Mouse (Mus musculus) adrenal gland, adult 8-10 months (tissue): ENCODE measurements around the gene Rab3a. TPM values are rescaled to one million over a fixed set of nuclear protein-coding genes. Genes with fewer than 3 reads are reported as not detected.

ENCODE experiments used
- DNase-seq: peaks from one replicate; pipeline ENCODE4 v3.0.0; 2022
- microRNA-seq, 2 experiments: library from miRNA; unstranded; fragments of <30 nt; microRNA quantifications; one replicate each; pipeline ENCODE4 v1.2.0; 2022
- total RNA-seq, 4 experiments: library from RNA; stranded (reverse); gene quantifications; 2 replicates each; pipeline ENCODE4 v1.2.4; 2022

Rab3a gene
- total RNA-seq, 4 experiments from 2014 or later: 59.6 to 90.1 (median 74.4) TPM

- no peak for DNase-seq
Measured at GRCm38 (mm10) chr8:70801830-70802229, 47.4 kb downstream of the Rab3a start.

DNA sequence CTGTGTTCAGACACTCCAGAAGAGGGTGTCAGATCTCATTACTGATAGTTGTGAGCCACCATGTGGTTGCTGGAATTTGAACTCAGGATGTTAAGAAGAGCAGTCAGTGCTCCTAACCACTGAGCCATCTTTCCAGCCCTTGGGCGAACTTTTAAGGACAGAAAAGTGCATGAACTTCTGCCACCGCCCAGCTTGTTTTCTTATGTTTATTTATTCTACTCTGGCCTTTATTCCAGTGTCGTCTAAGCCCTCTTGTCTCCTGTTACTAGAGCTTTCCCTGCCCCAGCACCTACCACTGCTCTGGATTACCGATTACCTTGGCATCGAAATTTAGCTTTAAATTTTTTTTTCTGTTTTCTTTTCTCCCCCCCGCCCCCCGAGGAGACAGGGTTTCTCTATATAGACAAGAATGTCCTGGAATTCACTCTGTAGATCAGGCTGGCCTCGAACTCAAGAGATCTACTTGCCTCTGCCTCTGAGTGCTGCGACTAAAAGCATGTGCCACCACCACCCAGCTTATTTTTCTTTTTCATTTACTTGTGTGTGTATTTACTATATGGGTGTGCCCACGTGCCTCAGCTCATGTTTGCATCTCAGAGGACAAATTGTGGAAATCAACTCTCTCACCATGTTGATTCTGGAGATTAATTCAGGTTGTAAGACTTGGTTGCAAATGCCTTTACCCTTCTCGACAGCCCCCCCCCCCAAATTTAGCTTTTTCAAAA, 48.5 kb downstream of the Rab3a start:
- DNase-seq: no peak

- DNase-seq: no peak
Measured at GRCm38 (mm10) chr8:70803761-70804480, 49.4 kb downstream of the Rab3a start.

DNA sequence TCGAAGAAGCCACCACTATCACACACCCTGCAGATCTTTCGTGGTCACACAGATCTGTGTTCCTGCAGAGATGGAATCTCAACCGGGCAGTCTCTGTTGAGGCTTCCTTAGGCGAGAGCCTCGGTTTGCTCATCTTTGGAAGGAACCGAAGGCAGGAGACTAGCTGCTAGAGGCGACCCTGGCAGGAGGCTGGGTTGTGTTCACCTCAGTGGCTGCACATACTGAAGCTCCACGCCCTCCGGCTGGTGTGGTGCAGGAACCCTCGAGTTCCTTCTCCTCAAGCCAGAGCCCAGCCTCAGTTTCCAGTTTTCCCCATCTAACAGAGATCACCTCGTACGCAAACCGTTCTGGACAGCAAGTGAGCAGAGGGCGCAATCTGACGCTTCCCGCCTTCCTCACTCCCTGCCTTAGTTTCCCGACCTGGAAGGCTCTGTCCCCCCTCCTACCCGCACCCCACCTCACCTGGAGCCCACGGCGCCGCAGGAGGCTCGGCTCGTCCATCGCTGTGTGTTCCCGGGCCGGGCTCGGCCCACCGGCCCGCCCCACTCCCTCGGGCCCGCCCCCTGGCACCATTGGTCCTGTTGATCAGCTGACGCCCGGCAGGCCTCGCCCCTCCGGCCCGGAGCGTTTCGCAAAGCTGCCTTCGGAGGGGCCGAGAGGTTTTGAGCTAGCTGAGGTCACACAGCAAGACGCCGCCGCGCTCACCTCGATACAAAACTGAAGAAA, 50.2 kb downstream of the Rab3a start, which contains the start of gene Mast3:
Gene Mast3, minus strand, starts transcription at position 574 of the 726 bp plus-strand sequence.
- peak; percentile 79 for DNase-seq

DNA sequence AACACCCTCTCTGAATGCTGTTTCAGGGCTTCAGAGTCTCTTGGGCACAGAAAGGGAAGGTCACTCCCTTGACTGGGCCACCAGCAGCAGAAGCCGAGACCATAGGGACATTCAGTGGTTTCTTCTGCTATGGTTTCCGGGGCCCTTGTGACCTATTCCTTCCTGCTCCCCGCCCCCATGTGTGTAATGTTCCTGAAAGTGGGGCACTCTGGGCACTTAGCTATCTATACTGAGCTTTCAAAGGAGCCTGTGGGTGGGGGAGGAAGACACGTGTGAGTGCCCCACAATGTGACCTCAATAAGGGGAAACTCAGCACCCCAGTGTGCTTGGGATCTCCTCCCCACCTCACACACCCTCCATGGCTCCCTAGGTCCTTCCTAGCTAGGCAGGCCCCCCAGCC, 52.1 kb downstream of the Rab3a start:
- DNase-seq: no peak

- no peak for DNase-seq
Measured at GRCm38 (mm10) chr8:70807304-70807703, 52.8 kb downstream of the Rab3a start.

DNA sequence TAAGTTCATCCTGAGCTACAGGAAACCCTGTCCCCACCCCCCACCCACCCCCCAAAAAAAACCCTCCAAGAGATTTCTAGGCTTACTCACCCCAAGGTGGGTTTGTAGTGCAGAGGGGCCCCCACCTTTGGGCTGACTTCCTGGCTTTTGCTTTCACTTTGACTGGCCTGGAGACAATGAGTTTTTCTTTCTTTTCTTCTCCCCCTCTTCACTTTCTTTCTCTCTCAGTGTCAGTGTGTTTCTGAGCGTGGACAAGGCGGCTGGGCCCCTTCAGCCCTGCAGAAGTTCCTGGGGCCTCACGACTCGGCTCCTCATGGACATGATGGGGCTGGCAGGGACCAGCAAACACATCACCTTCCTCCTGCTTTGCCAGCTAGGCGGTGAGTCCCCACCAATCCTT, 53.8 kb downstream of the Rab3a start, which contains the start of gene Il12rb1:
Gene Il12rb1, plus strand, starts transcription at position 211 of the 400 bp plus-strand sequence.
- DNase-seq: no peak

Small RNA genes lying within 50 kb of the gene (microRNA-seq; reads per million reads assigned to microRNA genes)
- gene Mir7240: 0.35 to 1.2 reads per million in 2 experiments

Other genes starting within 250 kb of the Rab3a start
- gene Rex1bd, start 247.9 kb upstream of the Rab3a start, total RNA-seq: 100 to 1,000 TPM; 126 to 165 (median 148) TPM
- 1,000 to 10,000 TPM; 1,217 to 1,378 (median 1,304) TPM for gene Uba52, start 243.9 kb upstream of the Rab3a start, total RNA-seq
- gene Fkbp8, start 227.0 kb upstream of the Rab3a start, total RNA-seq: 100 to 1,000 TPM; 352 to 405 (median 379) TPM
- 10 to 100 TPM; 77.1 to 86.6 (median 80.3) TPM for gene Kxd1, start 226.7 kb upstream of the Rab3a start, total RNA-seq
- gene Ell, start 215.2 kb upstream of the Rab3a start, total RNA-seq: 10 to 100 TPM; 25.2 to 38.3 (median 30.3) TPM
- 100 to 1,000 TPM; 124 to 207 (median 158) TPM for gene Isyna1, start 160.3 kb upstream of the Rab3a start, total RNA-seq
- gene Ssbp4, start 145.8 kb upstream of the Rab3a start, total RNA-seq: 100 to 1,000 TPM in 2 of 4 experiments, 10 to 100 TPM in 2; 69.3 to 158 (median 120) TPM
- 1 to 10 TPM; 1.5 to 4.4 (median 3.2) TPM for gene Lrrc25, start 138.5 kb upstream of the Rab3a start, total RNA-seq
- gene Gdf15, start 122.2 kb upstream of the Rab3a start, total RNA-seq: 1 to 10 TPM; 1.8 to 3.5 (median 3.0) TPM
- 100 to 1,000 TPM; 129 to 163 (median 131) TPM for gene Pgpep1, start 94.3 kb upstream of the Rab3a start, total RNA-seq
- 100 to 1,000 TPM in 1 of 4 experiments, 10 to 100 TPM in 3; 81.4 to 101 (median 86.6) TPM for gene Lsm4, start 81.4 kb upstream of the Rab3a start, total RNA-seq
- 100 to 1,000 TPM; 187 to 329 (median 253) TPM for gene Jund, start 55.7 kb upstream of the Rab3a start, total RNA-seq
- gene Iqcn, start 51.2 kb upstream of the Rab3a start, total RNA-seq: under 1 TPM in 3 of 4 experiments, not detected in 1; 0.07 to 0.09 (median 0.08) TPM
- not detected for gene Gm3336, start 36.1 kb upstream of the Rab3a start, total RNA-seq
- under 1 TPM; 0.26 to 0.86 (median 0.30) TPM for gene Pde4c, start 31.0 kb upstream of the Rab3a start, total RNA-seq
- 100 to 1,000 TPM; 106 to 166 (median 126) TPM for gene Mpv17l2, start 6.3 kb downstream of the Rab3a start, total RNA-seq
- 10 to 100 TPM; 44.0 to 73.8 (median 57.9) TPM for gene Pik3r2, start 22.0 kb downstream of the Rab3a start, total RNA-seq
- 10 to 100 TPM; 17.8 to 37.7 (median 26.5) TPM for gene Mast3, start 50.4 kb downstream of the Rab3a start, total RNA-seq
- gene Il12rb1, start 53.8 kb downstream of the Rab3a start, total RNA-seq: under 1 TPM; 0.11 to 0.75 (median 0.22) TPM
- gene Arrdc2, start 85.0 kb downstream of the Rab3a start, total RNA-seq: 10 to 100 TPM; 11.7 to 17.7 (median 14.5) TPM
- 1 to 10 TPM; 4.2 to 4.7 (median 4.4) TPM for gene Kcnn1, start 108.6 kb downstream of the Rab3a start, total RNA-seq
- gene Ccdc124, start 119.3 kb downstream of the Rab3a start, total RNA-seq: 10 to 100 TPM; 48.5 to 68.7 (median 51.3) TPM
- gene Slc5a5, start 138.1 kb downstream of the Rab3a start, total RNA-seq: not detected
- 1,000 to 10,000 TPM; 1,169 to 1,386 (median 1,259) TPM for gene Rpl18a, start 142.7 kb downstream of the Rab3a start, total RNA-seq
- 10 to 100 TPM; 35.7 to 54.1 (median 50.0) TPM for gene Map1s, start 151.3 kb downstream of the Rab3a start, total RNA-seq